ENCODE assay signal across 16 mouse cellular contexts in genomic region chr3:142430048-142430447, GRCm38 (mm10).
"Had no signal": no experiment of that assay in that cellular context is flagged by ENCODE, and none has a peak within 500 bp of the region (broad histone marks: within the 10 kb centered on the region; RNA-seq: fewer than 3 reads in every experiment).

No protein-coding gene starts in this region.

- H3K9ac ChIP-seq: limb, embryonic 15.5 days; liver, embryonic 12.5 days; lung, embryonic 14.5 days; midbrain, embryonic 13.5 days; neural tube, embryonic 15.5 days had no signal

- H3K4me3 ChIP-seq: limb, embryonic 15.5 days; liver, embryonic 12.5 days; megakaryocyte, embryonic 14.5 days; midbrain, embryonic 13.5 days; myocyte; neural tube, embryonic 15.5 days had no signal

- H3K27me3 ChIP-seq: midbrain, embryonic 13.5 days; neural tube, embryonic 15.5 days had no signal

- H3K4me1 ChIP-seq: limb, embryonic 15.5 days; liver, embryonic 12.5 days; neural tube, embryonic 15.5 days had no signal

- H3K9me3 ChIP-seq: limb, embryonic 15.5 days; liver, embryonic 12.5 days; megakaryocyte, embryonic 14.5 days; midbrain, embryonic 13.5 days; neural tube, embryonic 15.5 days had no signal

- ATAC-seq: liver, embryonic 12.5 days; midbrain, embryonic 13.5 days had no signal

- H3K4me2 ChIP-seq: limb, embryonic 15.5 days; liver, embryonic 12.5 days; lung, embryonic 14.5 days; midbrain, embryonic 13.5 days; neural tube, embryonic 15.5 days had no signal

- DNase-seq: kidney, postnatal 36 days; layer of hippocampus, adult 9-11 months; layer of hippocampus, postnatal 36 days; lung, embryonic 14.5 days; lung, postnatal 10 days; lung, postnatal 4 days; right cerebral cortex, adult 18-20 months; right cerebral cortex, postnatal 25 days; thymus, postnatal 36 days had no signal

- H3K27ac ChIP-seq: kidney, postnatal 0 days; limb, embryonic 15.5 days; liver, embryonic 12.5 days; midbrain, embryonic 13.5 days; neural tube, embryonic 15.5 days had no signal

- H3K36me3 ChIP-seq: limb, embryonic 15.5 days; liver, embryonic 12.5 days; midbrain, embryonic 13.5 days; neural tube, embryonic 15.5 days had no signal
